Mouse (Mus musculus): ENCODE measurements around the gene Angptl2. TPM values are rescaled to one million over a fixed set of nuclear protein-coding genes. Genes with fewer than 3 reads are reported as not detected.

The Angptl2 gene
- polyA plus RNA-seq, 1 experiment from 2014 or later, result 38.7 TPM

DNA sequence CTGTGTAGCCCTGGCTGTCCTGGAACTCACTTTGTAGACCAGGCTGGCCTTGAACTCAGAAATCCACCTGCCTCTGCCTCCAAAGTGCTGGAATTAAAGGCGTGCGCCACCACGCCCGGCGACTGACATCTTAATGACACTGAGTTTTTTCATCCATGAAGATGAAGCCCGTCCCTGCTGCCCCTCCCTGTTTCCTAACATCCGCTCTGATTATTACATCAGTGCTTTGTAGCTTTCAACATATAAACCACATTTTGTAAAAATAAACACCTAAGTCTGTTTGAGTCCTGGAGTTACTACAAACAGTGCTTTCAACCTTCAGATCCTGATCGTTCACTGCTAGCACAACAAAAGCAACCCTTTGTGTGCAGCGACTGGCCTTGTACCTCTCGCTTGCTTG, 63.9 kb downstream of the Angptl2 start:
- H3K4me3 ChIP-seq (ENCODE audit: low read depth, low read length), result no peak overlapping the region
- no peak overlapping the region for H3K9ac ChIP-seq (ENCODE audit: low read length)
- no peaks in the 10 kb centered on the region for H3K9me3 ChIP-seq (ENCODE audit: control insufficient read depth, low read length)
- WGBS, result 85% methylated on average over 10 of the region's 10 CpGs
- H3K4me1 ChIP-seq (replicated peaks; ENCODE audit: control insufficient read depth, insufficient read depth, low read length), result no peaks in the 10 kb centered on the region
- DNase-seq (ENCODE audit: low spot score) (no peak), ATAC-seq (replicated peaks; ENCODE audit: low FRiP score, low TSS enrichment, low read depth) (no peak)
- no peak overlapping the region for H3K27ac ChIP-seq (ENCODE audit: low read depth)
- H3K27me3 ChIP-seq (replicated peaks; ENCODE audit: control insufficient read depth, insufficient read depth, low read length), result no peaks in the 10 kb centered on the region
- no peak overlapping the region for H3K4me2 ChIP-seq (ENCODE audit: low read length)
- no peaks in the 10 kb centered on the region for H3K36me3 ChIP-seq (ENCODE audit: control insufficient read depth, insufficient read depth, low read length)

- no peak overlapping the region for H3K27ac ChIP-seq (ENCODE audit: low read depth)
- WGBS, result 69% methylated on average over 2 of the region's 2 CpGs
- no peaks in the 10 kb centered on the region for H3K9me3 ChIP-seq (ENCODE audit: control insufficient read depth, low read length)
- no peaks in the 10 kb centered on the region for H3K36me3 ChIP-seq (ENCODE audit: control insufficient read depth, insufficient read depth, low read length)
- H3K9ac ChIP-seq (ENCODE audit: low read length), result no peak overlapping the region
- H3K4me2 ChIP-seq (ENCODE audit: low read length), result no peak overlapping the region
- H3K27me3 ChIP-seq (replicated peaks; ENCODE audit: control insufficient read depth, insufficient read depth, low read length), result no peaks in the 10 kb centered on the region
- no peak overlapping the region for H3K4me3 ChIP-seq (ENCODE audit: low read depth, low read length)
- DNase-seq (ENCODE audit: low spot score) (no peak), ATAC-seq (replicated peaks; ENCODE audit: low FRiP score, low TSS enrichment, low read depth) (no peak)
- H3K4me1 ChIP-seq (replicated peaks; ENCODE audit: control insufficient read depth, insufficient read depth, low read length), result no peaks in the 10 kb centered on the region
These were observed 64.7 kb downstream of the Angptl2 start for GRCm38 (mm10) chr2:33280525-33280924.

DNA sequence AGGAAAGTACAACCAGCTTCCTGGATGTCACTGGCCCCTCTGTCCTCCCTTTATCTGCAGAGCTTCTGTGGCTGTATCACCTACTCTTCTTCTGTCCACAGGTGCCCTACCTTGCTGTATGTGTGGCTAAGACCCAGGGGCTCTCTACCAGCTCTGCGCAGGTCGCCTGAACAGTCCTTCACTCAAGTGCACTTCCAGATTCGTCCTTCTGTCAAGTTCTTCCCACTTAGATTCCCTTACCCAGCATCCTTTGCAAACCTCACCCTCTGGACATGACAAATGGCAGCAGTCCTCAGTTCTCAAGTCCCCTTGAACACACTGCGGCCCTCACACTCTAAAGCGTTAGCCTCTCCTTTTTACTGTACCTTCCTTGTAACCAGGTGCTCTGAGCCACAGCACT, 65.9 kb downstream of the Angptl2 start:
- Histone ChIP-seq H3K36me3 (ENCODE audit: control insufficient read depth, insufficient read depth, low read length) (no peaks in the 10 kb centered on the region), H3K4me2 (ENCODE audit: low read length) (no peak overlapping the region), H3K4me3 (ENCODE audit: low read depth, low read length) (no peak overlapping the region), H3K27ac (ENCODE audit: low read depth) (no peak overlapping the region), H3K27me3 (replicated peaks; ENCODE audit: control insufficient read depth, insufficient read depth, low read length) (no peaks in the 10 kb centered on the region), H3K9ac (ENCODE audit: low read length) (no peak overlapping the region), H3K9me3 (ENCODE audit: control insufficient read depth, low read length) (no peaks in the 10 kb centered on the region), H3K4me1 (replicated peaks; ENCODE audit: control insufficient read depth, insufficient read depth, low read length) (no peaks in the 10 kb centered on the region)
- 81% methylated on average over 5 of the region's 5 CpGs for WGBS
- ATAC-seq (replicated peaks; ENCODE audit: low FRiP score, low TSS enrichment, low read depth) (no peak), DNase-seq (ENCODE audit: low spot score) (no peak)

- Histone ChIP-seq H3K36me3 (ENCODE audit: control insufficient read depth, insufficient read depth, low read length) (no peaks in the 10 kb centered on the region), H3K9ac (ENCODE audit: low read length) (no peak overlapping the region), H3K27me3 (replicated peaks; ENCODE audit: control insufficient read depth, insufficient read depth, low read length) (no peaks in the 10 kb centered on the region), H3K27ac (ENCODE audit: low read depth) (no peak overlapping the region), H3K4me3 (ENCODE audit: low read depth, low read length) (no peak overlapping the region), H3K9me3 (ENCODE audit: control insufficient read depth, low read length) (no peaks in the 10 kb centered on the region), H3K4me2 (ENCODE audit: low read length) (no peak overlapping the region), H3K4me1 (replicated peaks; ENCODE audit: control insufficient read depth, insufficient read depth, low read length) (no peaks in the 10 kb centered on the region)
- ATAC-seq (replicated peaks; ENCODE audit: low FRiP score, low TSS enrichment, low read depth) (no peak), DNase-seq (ENCODE audit: low spot score) (no peak)
- 72% methylated on average over 4 of the region's 4 CpGs for WGBS
These were observed 67.0 kb downstream of the Angptl2 start for GRCm38 (mm10) chr2:33282877-33283276.

- H3K9ac ChIP-seq (ENCODE audit: low read length), result no peak overlapping the region
- no peak overlapping the region for H3K4me3 ChIP-seq (ENCODE audit: low read depth, low read length)
- no peaks in the 10 kb centered on the region for H3K27me3 ChIP-seq (replicated peaks; ENCODE audit: control insufficient read depth, insufficient read depth, low read length)
- 76% methylated on average over 2 of the region's 2 CpGs for WGBS
- H3K4me1 ChIP-seq (replicated peaks; ENCODE audit: control insufficient read depth, insufficient read depth, low read length), result no peaks in the 10 kb centered on the region
- no peaks in the 10 kb centered on the region for H3K36me3 ChIP-seq (ENCODE audit: control insufficient read depth, insufficient read depth, low read length)
- H3K4me2 ChIP-seq (ENCODE audit: low read length), result no peak overlapping the region
- H3K27ac ChIP-seq (ENCODE audit: low read depth), result no peak overlapping the region
- no peaks in the 10 kb centered on the region for H3K9me3 ChIP-seq (ENCODE audit: control insufficient read depth, low read length)
- DNase-seq (ENCODE audit: low spot score), result no peak
- no peak for ATAC-seq (replicated peaks; ENCODE audit: low FRiP score, low TSS enrichment, low read depth)
These were observed 67.8 kb downstream of the Angptl2 start for GRCm38 (mm10) chr2:33283674-33284073.

GRCm38 (mm10) chr2:33288837-33289236, 73.0 kb downstream of the Angptl2 start:
- H3K4me2 ChIP-seq (ENCODE audit: low read length), result no peak overlapping the region
- H3K27ac ChIP-seq (ENCODE audit: low read depth), result no peak overlapping the region
- no peak for DNase-seq (ENCODE audit: low spot score)
- no peaks in the 10 kb centered on the region for H3K27me3 ChIP-seq (replicated peaks; ENCODE audit: control insufficient read depth, insufficient read depth, low read length)
- no peaks in the 10 kb centered on the region for H3K36me3 ChIP-seq (ENCODE audit: control insufficient read depth, insufficient read depth, low read length)
- ATAC-seq (replicated peaks; ENCODE audit: low FRiP score, low TSS enrichment, low read depth), result no peak
- peaks cover 3% of the 10 kb centered on the region; the same call in 1 of the 2 replicates for H3K4me1 ChIP-seq (replicated peaks; ENCODE audit: control insufficient read depth, insufficient read depth, low read length)
- no peak overlapping the region for H3K4me3 ChIP-seq (ENCODE audit: low read depth, low read length)
- 89% methylated on average over 5 of the region's 5 CpGs for WGBS
- no peaks in the 10 kb centered on the region for H3K9me3 ChIP-seq (ENCODE audit: control insufficient read depth, low read length)
- H3K9ac ChIP-seq (ENCODE audit: low read length), result no peak overlapping the region

- Histone ChIP-seq H3K27me3 (replicated peaks; ENCODE audit: control insufficient read depth, insufficient read depth, low read length) (no peaks in the 10 kb centered on the region), H3K9me3 (ENCODE audit: control insufficient read depth, low read length) (no peaks in the 10 kb centered on the region), H3K4me1 (replicated peaks; ENCODE audit: control insufficient read depth, insufficient read depth, low read length) (peaks cover 3% of the 10 kb centered on the region; the same call in 1 of the 2 replicates), H3K4me2 (ENCODE audit: low read length) (no peak overlapping the region), H3K4me3 (ENCODE audit: low read depth, low read length) (no peak overlapping the region), H3K36me3 (ENCODE audit: control insufficient read depth, insufficient read depth, low read length) (no peaks in the 10 kb centered on the region), H3K9ac (ENCODE audit: low read length) (no peak overlapping the region), H3K27ac (ENCODE audit: low read depth) (no peak overlapping the region)
- DNase-seq (ENCODE audit: low spot score) (no peak), ATAC-seq (replicated peaks; ENCODE audit: low FRiP score, low TSS enrichment, low read depth) (no peak)
- 91% methylated on average over 8 of the region's 8 CpGs for WGBS
These were observed 74.6 kb downstream of the Angptl2 start for GRCm38 (mm10) chr2:33290491-33290890.

- no peak for ATAC-seq (replicated peaks; ENCODE audit: low FRiP score, low TSS enrichment, low read depth)
- no peak overlapping the region for H3K4me3 ChIP-seq (ENCODE audit: low read depth, low read length)
- H3K9me3 ChIP-seq (ENCODE audit: control insufficient read depth, low read length), result no peaks in the 10 kb centered on the region
- peaks cover 3% of the 10 kb centered on the region; the same call in 1 of the 2 replicates for H3K4me1 ChIP-seq (replicated peaks; ENCODE audit: control insufficient read depth, insufficient read depth, low read length)
- H3K36me3 ChIP-seq (ENCODE audit: control insufficient read depth, insufficient read depth, low read length), result no peaks in the 10 kb centered on the region
- H3K27ac ChIP-seq (ENCODE audit: low read depth), result no peak overlapping the region
- no peak overlapping the region for H3K9ac ChIP-seq (ENCODE audit: low read length)
- no peak overlapping the region for H3K4me2 ChIP-seq (ENCODE audit: low read length)
- WGBS, result 34% methylated on average over 2 of the region's 2 CpGs
- H3K27me3 ChIP-seq (replicated peaks; ENCODE audit: control insufficient read depth, insufficient read depth, low read length), result no peaks in the 10 kb centered on the region
- DNase-seq (ENCODE audit: low spot score), result no peak
These were observed 76.2 kb downstream of the Angptl2 start for GRCm38 (mm10) chr2:33292057-33292456.

GRCm38 (mm10) chr2:33295115-33295514, 79.2 kb downstream of the Angptl2 start:
- Histone ChIP-seq H3K36me3 (ENCODE audit: control insufficient read depth, insufficient read depth, low read length) (no peaks in the 10 kb centered on the region), H3K9ac (ENCODE audit: low read length) (no peak overlapping the region), H3K27ac (ENCODE audit: low read depth) (no peak overlapping the region), H3K4me2 (ENCODE audit: low read length) (no peak overlapping the region), H3K27me3 (replicated peaks; ENCODE audit: control insufficient read depth, insufficient read depth, low read length) (no peaks in the 10 kb centered on the region), H3K9me3 (ENCODE audit: control insufficient read depth, low read length) (no peaks in the 10 kb centered on the region), H3K4me1 (replicated peaks; ENCODE audit: control insufficient read depth, insufficient read depth, low read length) (peaks cover 3% of the 10 kb centered on the region; the same call in 1 of the 2 replicates), H3K4me3 (ENCODE audit: low read depth, low read length) (no peak overlapping the region)
- ATAC-seq (replicated peaks; ENCODE audit: low FRiP score, low TSS enrichment, low read depth) (no peak), DNase-seq (ENCODE audit: low spot score) (no peak)
- WGBS, result 81% methylated on average over 5 of the region's 5 CpGs

All from intestine, embryonic 14.5 days (tissue).